Mouse (Mus musculus) heart, embryonic 13.5 days (tissue): ENCODE data around the gene 4930455H04Rik. TPM values are rescaled to one million over a fixed set of nuclear protein-coding genes. Genes with fewer than 3 reads are reported as not detected.

ENCODE experiments used
- polyA plus RNA-seq: library from polyadenylated mRNA; unstranded; fragments of >200 nt; fragmentation: Nextera tagmentation; extraction: Ambion mirVana; gene quantifications from 2 replicates; pipeline ENCODE4 v1.2.1, GENCODE M21; 2015

The 4930455H04Rik gene
- polyA plus RNA-seq, 1 experiment from 2014 or later = not detected

Other genes with a start within 250 kb of the 4930455H04Rik start
- gene Agl, start 160.1 kb upstream of the 4930455H04Rik start, polyA plus RNA-seq = 43.3 and 44.3 TPM in 2 replicates
- gene Frrs1, start 108.8 kb upstream of the 4930455H04Rik start, polyA plus RNA-seq = 17.1 and 18.1 TPM in 2 replicates
- gene Palmd, start 720 bp downstream of the 4930455H04Rik start, polyA plus RNA-seq = 13.2 and 13.6 TPM in 2 replicates